Mouse (Mus musculus) heart, embryonic 13.5 days (tissue): ENCODE results near the gene 1700092M07Rik. TPM values are rescaled to one million over a fixed set of nuclear protein-coding genes. Genes with fewer than 3 reads are reported as not detected.
"Not testable (repeated sequence)": the region's sequence is repeated elsewhere in the genome, so short reads cannot be mapped to it uniquely, and the experiment has no call there.

Experiments used
- ATAC-seq: fragments of 200-750 bp; cut with Nextera tagmentation; 2 replicates; pipeline ENCODE4 v1.8.0; 2017; ENCODE audit warnings: moderate TSS enrichment; ENCODE audit not compliant: insufficient number of reproducible peaks, low FRiP score, low TSS enrichment; ENCODE audit errors: extremely low read depth
- H3K27ac ChIP-seq: fragments of 300-500 bp; sonication (generic); replicated peaks from 2 replicates; pipeline ENCODE4 v1.5.1; 2015; ENCODE audit warnings: moderate library complexity, mild to moderate bottlenecking, inconsistent platforms
- H3K27me3 ChIP-seq: fragments of 300-500 bp; sonication (generic); replicated peaks from 2 replicates; pipeline ENCODE4 v1.6.1; 2015; ENCODE audit warnings: mild to moderate bottlenecking, inconsistent platforms
- H3K36me3 ChIP-seq: fragments of 300-500 bp; sonication (generic); 2 replicates; pipeline ENCODE4 v1.6.1; 2015; ENCODE audit warnings: mild to moderate bottlenecking, inconsistent platforms
- H3K4me1 ChIP-seq: fragments of 300-500 bp; sonication (generic); 2 replicates; pipeline ENCODE4 v1.6.1; 2015; ENCODE audit warnings: inconsistent platforms
- H3K4me2 ChIP-seq: fragments of 300-500 bp; sonication (generic); 2 replicates; pipeline ENCODE4 v1.6.1; 2015; ENCODE audit warnings: inconsistent platforms, mild to moderate bottlenecking, moderate library complexity
- H3K4me3 ChIP-seq: fragments of 300-500 bp; sonication (generic); 2 replicates; pipeline ENCODE4 v1.5.1; 2015; ENCODE audit warnings: moderate library complexity, mild to moderate bottlenecking, inconsistent platforms
- H3K9ac ChIP-seq: fragments of 300-500 bp; sonication (generic); 2 replicates; pipeline ENCODE4 v1.6.1; 2015; ENCODE audit warnings: inconsistent platforms, mild to moderate bottlenecking, moderate library complexity
- H3K9me3 ChIP-seq: fragments of 300-500 bp; sonication (generic); 2 replicates; pipeline ENCODE4 v1.6.1; 2016; ENCODE audit warnings: inconsistent platforms
- WGBS: fragments of 180-500 bp; shearing (Covaris S2); methylation state at CpG from one replicate; pipeline ENCODE4 v1.1.7; 2015; ENCODE audit warnings: mixed read lengths; 5-methylcytosine and 5-hydroxymethylcytosine counted together
- polyA plus RNA-seq: library from polyadenylated mRNA; unstranded; fragments of >200 nt; fragmentation: Nextera tagmentation; extraction: Ambion mirVana; gene quantifications from 2 replicates; pipeline ENCODE4 v1.2.1, GENCODE M21; 2015

Gene 1700092M07Rik
- polyA plus RNA-seq, 1 experiment from 2014 or later, result 1.3 TPM

GRCm38 (mm10) chr19:8718357-8718756, 22.2 kb upstream of the 1700092M07Rik start:
- H3K4me2 ChIP-seq, result no peak overlapping the region
- no peak overlapping the region for H3K9ac ChIP-seq
- ATAC-seq, result no peak
- H3K36me3 ChIP-seq, result no peaks in the 10 kb centered on the region
- H3K4me1 ChIP-seq, result peaks cover 18% of the 10 kb centered on the region
- WGBS, result 58% methylated on average over 3 of the region's 3 CpGs
- H3K27me3 ChIP-seq, result no peaks in the 10 kb centered on the region
- no peak overlapping the region for H3K27ac ChIP-seq
- no peaks in the 10 kb centered on the region for H3K9me3 ChIP-seq
- no peak overlapping the region for H3K4me3 ChIP-seq

- ATAC-seq, H3K4me2 ChIP-seq, H3K27ac ChIP-seq, H3K4me3 ChIP-seq, H3K36me3 ChIP-seq, H3K9me3 ChIP-seq, H3K27me3 ChIP-seq, H3K9ac ChIP-seq: not testable (repeated sequence)
- H3K4me1 ChIP-seq, result peaks cover 16% of the 10 kb centered on the region
Observed at GRCm38 (mm10) chr19:8719037-8719436, 21.5 kb upstream of the 1700092M07Rik start.

- Histone ChIP-seq H3K9ac (peak overlapping the region; percentile 89), H3K4me3 (peak overlapping the region; percentile 93)
Observed at GRCm38 (mm10) chr19:8721378-8721777, 19.1 kb upstream of the 1700092M07Rik start.

GRCm38 (mm10) chr19:8722021-8722420, 18.5 kb upstream of the 1700092M07Rik start:
- Histone ChIP-seq H3K4me2 (peak overlapping the region; percentile 91), H3K4me1 (peaks cover 39% of the 10 kb centered on the region), H3K4me3 (peak overlapping the region; percentile 93), H3K9ac (peak overlapping the region; percentile 89), H3K27ac (peak overlapping the region; percentile 95), H3K9me3 (no peaks in the 10 kb centered on the region), H3K36me3 (peaks cover 31% of the 10 kb centered on the region), H3K27me3 (no peaks in the 10 kb centered on the region)
- 49% methylated on average over 4 of the region's 4 CpGs for WGBS
- ATAC-seq, result no peak

More at GRCm38 (mm10) chr19:8721378-8721777, 19.1 kb upstream of the 1700092M07Rik start:
- H3K27me3 ChIP-seq, result no peaks in the 10 kb centered on the region
- 54% methylated on average over 1 of the region's 1 CpGs for WGBS
- no peak overlapping the region for H3K27ac ChIP-seq
- ATAC-seq, result no peak
- H3K9me3 ChIP-seq, result no peaks in the 10 kb centered on the region
- peaks cover 25% of the 10 kb centered on the region for H3K36me3 ChIP-seq
- peaks cover 35% of the 10 kb centered on the region for H3K4me1 ChIP-seq
- H3K4me2 ChIP-seq, result peak overlapping the region; percentile 91

- no peak for ATAC-seq
- Histone ChIP-seq H3K27ac (peak overlapping the region; percentile 95), H3K4me2 (peak overlapping the region; percentile 91), H3K36me3 (peaks cover 33% of the 10 kb centered on the region), H3K4me3 (peak overlapping the region; percentile 93), H3K27me3 (no peaks in the 10 kb centered on the region), H3K9me3 (no peaks in the 10 kb centered on the region), H3K9ac (peak overlapping the region; percentile 89), H3K4me1 (peaks cover 39% of the 10 kb centered on the region)
- WGBS, result 0% methylated on average over 5 of the region's 5 CpGs
Observed at GRCm38 (mm10) chr19:8722559-8722906, 18.0 kb upstream of the 1700092M07Rik start.

GRCm38 (mm10) chr19:8722907-8723573, 17.5 kb upstream of the 1700092M07Rik start, which contains the start of gene Slc3a2:
TSS of gene Slc3a2 (minus strand) at chr19:8723369.
- Histone ChIP-seq H3K4me3 (peak within 1 kb of the TSS; percentile 93), H3K4me2 (peak within 1 kb of the TSS; percentile 91), H3K36me3 (peaks cover 33% of the 10 kb centered on the region), H3K27ac (peak within 1 kb of the TSS; percentile 95), H3K27me3 (no peaks in the 10 kb centered on the region), H3K9ac (peak within 1 kb of the TSS; percentile 99), H3K4me1 (peaks cover 39% of the 10 kb centered on the region), H3K9me3 (no peaks in the 10 kb centered on the region)
- ATAC-seq, result peak; percentile 95
- WGBS, result under 1% methylated on average over 50 of the region's 50 CpGs

GRCm38 (mm10) chr19:8723574-8724346, 16.8 kb upstream of the 1700092M07Rik start:
- no peak for ATAC-seq
- Histone ChIP-seq H3K27me3 (no peaks in the 10 kb centered on the region), H3K4me2 (peak overlapping the region; percentile 91), H3K4me1 (peaks cover 39% of the 10 kb centered on the region), H3K4me3 (peak overlapping the region; percentile 93), H3K9me3 (no peaks in the 10 kb centered on the region), H3K36me3 (peaks cover 33% of the 10 kb centered on the region), H3K9ac (peak overlapping the region; percentile 99), H3K27ac (peak overlapping the region; percentile 95)
- WGBS, result under 1% methylated on average over 20 of the region's 20 CpGs

GRCm38 (mm10) chr19:8724392-8724791, 16.1 kb upstream of the 1700092M07Rik start:
- Histone ChIP-seq H3K4me1 (peaks cover 39% of the 10 kb centered on the region), H3K9me3 (no peaks in the 10 kb centered on the region), H3K27me3 (no peaks in the 10 kb centered on the region), H3K27ac (peak overlapping the region; percentile 95), H3K4me2 (peak overlapping the region; percentile 91), H3K4me3 (peak overlapping the region; percentile 93), H3K36me3 (peaks cover 33% of the 10 kb centered on the region), H3K9ac (peak overlapping the region; percentile 99)
- ATAC-seq, result no peak
- WGBS, result 2% methylated on average over 2 of the region's 2 CpGs

GRCm38 (mm10) chr19:8725081-8725613, 15.4 kb upstream of the 1700092M07Rik start:
- H3K4me2 ChIP-seq, result peak overlapping the region; percentile 91
- no peaks in the 10 kb centered on the region for H3K9me3 ChIP-seq
- no peaks in the 10 kb centered on the region for H3K27me3 ChIP-seq
- H3K36me3 ChIP-seq, result peaks cover 33% of the 10 kb centered on the region
- no peak for ATAC-seq
- H3K4me3 ChIP-seq, result peak overlapping the region; percentile 93
- peaks cover 39% of the 10 kb centered on the region for H3K4me1 ChIP-seq
- H3K9ac ChIP-seq, result peak overlapping the region; percentile 99
- WGBS, result 59% methylated on average over 4 of the region's 4 CpGs
- H3K27ac ChIP-seq, result peak overlapping the region; percentile 95

- no peaks in the 10 kb centered on the region for H3K27me3 ChIP-seq
- H3K4me1 ChIP-seq, result peaks cover 33% of the 10 kb centered on the region
- no peak overlapping the region for H3K9ac ChIP-seq
- H3K36me3 ChIP-seq, result peaks cover 33% of the 10 kb centered on the region
- H3K4me2 ChIP-seq, result no peak overlapping the region
- H3K4me3 ChIP-seq, result no peak overlapping the region
- H3K27ac ChIP-seq, result no peak overlapping the region
- H3K9me3 ChIP-seq, result no peaks in the 10 kb centered on the region
- no peak for ATAC-seq
- WGBS, result 26% methylated on average over 3 of the region's 3 CpGs
Observed at GRCm38 (mm10) chr19:8726609-8727390, 13.7 kb upstream of the 1700092M07Rik start.
